Mouse (Mus musculus): ENCODE results near the gene 4921539E11Rik. TPM values are rescaled to one million over a fixed set of nuclear protein-coding genes. Genes with fewer than 3 reads are reported as not detected.

Gene 4921539E11Rik
- total RNA-seq (2021): not detected in 2 replicates
- long read RNA-seq, experiment 1: 0 reads
- long read RNA-seq, experiment 2: 0 reads

DNA sequence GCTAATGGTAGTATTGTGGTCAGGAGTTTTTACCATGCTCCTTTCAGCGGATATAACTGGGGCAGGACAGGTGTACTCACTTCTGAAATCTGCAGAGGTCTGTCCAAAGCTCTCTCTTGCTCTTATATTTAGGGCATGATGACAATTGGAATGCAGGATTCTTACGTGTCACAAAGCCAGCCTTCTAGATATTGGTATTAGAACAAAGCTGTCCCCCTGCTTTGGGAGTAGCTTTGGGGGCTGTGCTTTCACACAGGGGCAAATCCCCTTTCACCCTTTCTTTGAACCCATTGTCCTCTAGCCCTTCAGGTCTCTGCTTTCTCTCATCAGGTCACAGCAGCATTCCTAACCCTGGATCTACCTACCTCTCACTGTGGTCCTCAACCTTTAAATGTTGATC is at the start of gene 4921539E11Rik:
TSS of gene 4921539E11Rik (minus strand) at position 101 of the 400 bp plus-strand sequence.
- DNase-seq: no peak

GRCm38 (mm10) chr4:103335134-103335533 is 44.5 kb upstream of the 4921539E11Rik start:
- DNase-seq: no peak

DNA sequence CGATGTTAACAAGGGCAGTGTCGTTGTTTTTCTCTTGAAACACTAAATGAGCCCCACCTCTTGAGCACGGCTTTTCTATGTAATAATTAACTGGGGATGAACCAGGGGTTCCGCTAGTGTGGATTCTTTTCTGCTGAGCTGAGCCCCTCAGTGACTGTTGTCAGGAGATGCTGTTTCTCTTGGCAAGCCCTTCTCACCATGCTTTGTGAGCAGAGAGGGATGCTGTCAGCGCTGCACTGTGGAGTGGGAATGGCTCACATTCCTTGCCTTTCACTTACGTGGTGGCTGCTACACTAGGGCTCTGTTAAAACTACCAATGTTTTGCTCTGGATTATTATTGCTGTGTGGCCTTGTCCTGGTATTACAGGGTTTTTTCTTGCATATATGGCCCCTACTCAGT is 38.7 kb upstream of the 4921539E11Rik start:
- no peak for DNase-seq

GRCm38 (mm10) chr4:103326994-103327393 is 36.3 kb upstream of the 4921539E11Rik start:
- peak; percentile 88 for DNase-seq

DNA sequence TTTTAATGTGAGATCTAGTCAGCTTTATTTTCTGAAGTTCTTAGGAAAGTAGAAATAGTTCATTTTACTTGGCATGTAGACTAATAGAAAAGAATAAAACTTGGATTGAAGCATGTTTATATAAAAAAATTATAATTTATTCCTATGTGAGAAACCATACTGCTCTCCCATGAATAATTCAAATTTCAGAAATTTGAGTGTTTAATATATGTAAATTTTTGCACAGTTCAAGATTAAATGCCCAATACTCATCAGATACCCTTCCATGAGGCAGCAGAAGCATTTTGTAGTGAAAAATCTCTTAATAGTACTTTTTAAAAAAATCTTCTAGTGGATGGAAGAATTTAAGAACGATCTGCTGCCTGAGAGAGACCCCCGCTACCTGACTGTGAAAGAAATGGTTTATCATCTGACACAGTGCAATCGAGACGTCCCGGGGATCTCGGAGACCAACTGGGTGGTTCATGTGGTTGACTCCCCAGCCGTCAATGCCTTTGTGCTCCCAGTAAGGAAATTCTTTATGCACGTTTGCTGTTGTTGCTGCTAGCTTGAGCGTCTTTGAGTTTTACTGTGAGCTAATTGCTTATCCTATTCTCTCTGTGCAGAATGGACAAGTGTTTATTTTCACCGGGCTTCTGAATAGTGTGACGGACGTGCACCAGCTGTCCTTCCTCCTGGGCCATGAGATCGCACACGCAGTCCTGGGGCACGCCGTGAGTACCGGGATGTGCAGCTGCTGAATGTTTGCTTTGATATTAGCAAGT is 34.2 kb upstream of the 4921539E11Rik start:
- no peak for DNase-seq

DNA sequence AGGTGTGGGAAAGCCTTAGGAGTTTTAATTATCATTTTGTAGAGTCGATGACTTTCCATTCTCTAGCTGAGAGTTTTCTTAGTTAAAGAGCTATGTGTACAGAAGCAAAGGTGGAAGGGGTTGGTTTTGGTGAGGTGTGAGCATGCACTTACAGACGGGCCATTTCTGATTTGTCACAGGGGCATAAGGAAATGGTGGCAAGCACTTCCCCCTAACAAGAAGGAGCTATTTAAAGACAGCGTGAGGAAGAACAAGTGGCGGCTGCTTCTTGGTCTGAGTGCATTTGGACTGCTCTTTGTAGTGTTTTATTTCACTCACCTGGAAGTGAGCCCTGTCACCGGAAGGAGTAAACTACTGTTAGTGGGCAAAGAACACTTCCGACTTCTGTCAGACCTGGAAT is 30.8 kb upstream of the 4921539E11Rik start:
- no peak for DNase-seq

- DNase-seq: no peak
Measured at GRCm38 (mm10) chr4:103315861-103316260, 25.2 kb upstream of the 4921539E11Rik start.

GRCm38 (mm10) chr4:103314526-103314910 is 23.9 kb upstream of the 4921539E11Rik start:
- peak; percentile 18 for DNase-seq

DNA sequence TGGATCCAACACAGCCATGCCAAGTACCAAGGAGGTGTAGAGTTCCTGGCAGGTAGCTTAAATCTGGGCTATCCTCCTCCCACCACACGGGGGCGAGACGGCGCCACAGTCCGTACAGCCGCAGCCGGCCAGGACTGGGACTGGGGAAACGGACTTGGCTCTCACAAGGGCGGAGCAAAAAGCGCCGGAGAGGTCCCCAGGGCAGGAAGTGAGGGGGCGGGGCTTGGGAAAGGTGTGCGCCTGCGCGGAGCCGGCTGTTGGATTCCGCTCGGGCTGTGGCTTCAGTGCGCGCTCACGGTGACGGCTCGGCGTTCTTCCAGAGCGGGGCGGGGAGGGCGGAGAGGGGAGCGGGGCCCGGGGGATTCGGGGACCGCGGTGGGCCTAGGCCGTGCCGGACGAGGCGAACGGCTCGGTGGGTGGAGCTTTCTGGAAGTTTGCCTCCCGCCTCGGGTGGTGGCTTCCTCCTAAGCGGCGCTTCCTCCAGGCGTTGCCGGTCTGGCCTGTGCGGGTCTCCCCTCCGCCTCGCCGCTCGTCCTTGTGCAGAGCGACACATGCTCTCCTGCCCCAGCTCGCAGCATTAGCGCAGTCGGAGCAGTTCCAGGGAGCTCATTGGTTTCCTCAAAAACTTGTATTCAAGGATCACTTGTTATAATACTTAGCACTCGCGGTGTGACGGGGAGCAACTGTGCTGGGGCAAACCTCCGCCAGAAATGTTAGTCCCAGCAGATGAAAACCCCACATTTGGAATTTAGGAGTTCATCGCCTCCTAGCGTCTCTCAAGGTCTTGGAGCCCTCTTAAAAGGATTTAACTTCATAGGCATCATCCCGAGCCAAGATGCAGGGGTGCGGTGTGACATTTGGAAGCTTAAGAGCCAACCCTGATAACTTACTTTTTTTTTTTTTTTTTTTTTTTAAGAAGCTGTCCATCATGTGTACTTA is 23.2 kb upstream of the 4921539E11Rik start, which contains the start of gene Oma1:
TSS of gene Oma1 (plus strand) at position 226 of the 939 bp plus-strand sequence.
- peak; percentile 100 for DNase-seq

- no peak for DNase-seq
Measured at GRCm38 (mm10) chr4:103303851-103304250, 13.2 kb upstream of the 4921539E11Rik start.

DNA sequence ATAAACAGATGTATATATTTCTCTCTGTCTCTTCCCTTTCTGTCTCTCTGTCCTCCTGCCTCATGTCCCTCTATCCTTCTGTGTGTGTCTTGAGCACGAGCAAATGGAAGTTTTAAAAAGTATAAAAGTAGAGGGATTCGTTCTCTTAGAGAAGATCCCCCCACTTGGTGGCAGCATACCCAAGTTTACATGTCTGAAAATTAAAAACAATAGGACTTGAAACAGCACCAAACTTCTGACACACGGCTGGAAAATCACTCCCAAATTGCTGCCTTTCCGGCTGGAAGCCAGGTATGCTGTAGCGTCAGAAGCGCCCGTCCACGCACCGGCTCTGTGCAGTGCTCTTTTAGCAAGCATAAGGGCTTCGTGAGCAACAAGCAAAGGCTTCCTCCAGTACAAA is 8.7 kb upstream of the 4921539E11Rik start:
- DNase-seq: no peak

GRCm38 (mm10) chr4:103288342-103288741 is 2.3 kb downstream of the 4921539E11Rik start:
- DNase-seq: no peak

- no peak for DNase-seq
Measured at GRCm38 (mm10) chr4:103273021-103273420, 17.6 kb downstream of the 4921539E11Rik start.

GRCm38 (mm10) chr4:103269336-103269735 is 21.3 kb downstream of the 4921539E11Rik start:
- DNase-seq: no peak

GRCm38 (mm10) chr4:103265166-103265565 is 25.5 kb downstream of the 4921539E11Rik start:
- DNase-seq: no peak

GRCm38 (mm10) chr4:103263812-103264396 is 26.8 kb downstream of the 4921539E11Rik start:
- DNase-seq: no peak

- DNase-seq: no peak
Measured at GRCm38 (mm10) chr4:103263378-103263777, 27.3 kb downstream of the 4921539E11Rik start.

- DNase-seq: no peak
Measured at GRCm38 (mm10) chr4:103258817-103259216, 31.8 kb downstream of the 4921539E11Rik start.

DNA sequence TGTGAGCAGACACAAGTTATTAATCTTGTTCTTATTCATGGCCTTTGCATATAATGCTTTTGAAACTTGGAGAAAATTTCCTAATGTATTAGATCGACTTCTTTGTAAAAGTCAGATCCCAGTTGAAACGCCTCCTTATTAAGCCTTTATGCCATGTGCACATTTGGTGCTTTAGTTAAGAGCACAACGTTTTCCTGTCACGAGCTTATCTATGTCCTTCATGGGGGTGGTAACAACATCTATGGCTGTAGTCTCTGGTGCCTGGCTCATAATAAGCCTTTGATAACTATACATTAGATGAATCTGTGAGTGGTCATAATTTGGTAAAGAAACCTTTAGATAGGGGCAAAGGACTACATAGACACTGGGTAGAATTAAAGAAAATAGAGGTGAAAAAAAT is 36.8 kb downstream of the 4921539E11Rik start:
- DNase-seq: no peak

GRCm38 (mm10) chr4:103249436-103250085 is 41.1 kb downstream of the 4921539E11Rik start:
- peak; percentile 22 for DNase-seq

DNA sequence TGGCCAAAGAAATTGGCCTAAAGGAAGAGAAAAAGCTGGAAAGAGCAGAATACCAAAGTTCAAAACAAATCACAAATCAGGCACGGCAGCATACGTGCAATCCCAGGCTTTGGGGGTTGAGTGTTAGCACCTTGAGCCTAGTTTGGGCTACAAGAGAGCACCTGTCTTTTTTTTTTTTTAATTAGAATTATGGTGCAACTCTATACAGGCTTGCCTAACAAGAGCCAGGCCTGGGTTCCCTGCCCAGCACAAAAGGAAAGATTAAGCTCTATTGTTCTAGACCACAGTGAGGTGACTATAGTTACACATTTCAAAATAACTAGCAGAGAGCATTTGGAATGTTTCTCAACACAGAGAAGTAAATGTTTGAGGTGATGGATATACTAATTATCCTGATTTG is 42.9 kb downstream of the 4921539E11Rik start:
- DNase-seq: no peak

GRCm38 (mm10) chr4:103247249-103247648 is 43.4 kb downstream of the 4921539E11Rik start:
- no peak for DNase-seq
